Mouse (Mus musculus) layer of hippocampus, adult 2 months (tissue): Measurements from ENCODE around the gene Acap2. TPM values are rescaled to one million over a fixed set of nuclear protein-coding genes. Genes with fewer than 3 reads are reported as not detected.

Experiments used
- DNase-seq, 2 experiments: peaks; one replicate each; pipeline ENCODE4 v3.0.0; 2022; ENCODE audit warnings: low spot score in 2 of 2
- H3K27ac ChIP-seq: fragments of 200-600 bp; 2 replicates; pipeline ENCODE4 v1.8.1; 2022
- H3K4me3 ChIP-seq: fragments of 200-600 bp; 2 replicates; pipeline ENCODE4 v1.8.1; 2022; ENCODE audit warnings: mild to moderate bottlenecking
- CTCF ChIP-seq: fragments of 200-600 bp; conservative IDR thresholded peaks from 2 replicates; pipeline ENCODE4 v1.8.1; 2022; ENCODE audit warnings: antibody characterized with exemption, mild to moderate bottlenecking, moderate library complexity
- total RNA-seq, 2 experiments: library from RNA; stranded (reverse); gene quantifications; 2 replicates each; pipeline ENCODE4 v1.2.3; 2021

The Acap2 gene
- total RNA-seq, 2 experiments from 2014 or later = 140 to 148 TPM

GRCm38 (mm10) chr16:31148891-31149290 lies 52.2 kb downstream of the Acap2 start:
- Histone ChIP-seq H3K27ac (no peak overlapping the region), H3K4me3 (no peak overlapping the region)
- no peak for TF ChIP-seq CTCF
- DNase-seq = no peak

GRCm38 (mm10) chr16:31147766-31148165 lies 53.3 kb downstream of the Acap2 start:
- no peak overlapping the region for H3K4me3 ChIP-seq
- no peak overlapping the region for H3K27ac ChIP-seq
- DNase-seq = no peak
- no peak for TF ChIP-seq CTCF

- peak overlapping the region; percentile 79 for H3K27ac ChIP-seq
- no peak for TF ChIP-seq CTCF
- DNase-seq = no peak
Observed at GRCm38 (mm10) chr16:31141916-31142315, 59.1 kb downstream of the Acap2 start.

GRCm38 (mm10) chr16:31136616-31137253 lies 64.3 kb downstream of the Acap2 start:
- DNase-seq = no peak
- Histone ChIP-seq H3K27ac (peak overlapping the region; percentile 74), H3K4me3 (no peak overlapping the region)
- TF ChIP-seq CTCF = no peak

More at GRCm38 (mm10) chr16:31141916-31142315, 59.1 kb downstream of the Acap2 start:
- peak overlapping the region; percentile 2; the same call in 1 of the 2 replicates for H3K4me3 ChIP-seq

- TF ChIP-seq CTCF = no peak
- DNase-seq = no peak
- Histone ChIP-seq H3K4me3 (no peak overlapping the region), H3K27ac (peak overlapping the region; percentile 14; the same call in 1 of the 2 replicates)
Observed at GRCm38 (mm10) chr16:31135519-31135918, 65.5 kb downstream of the Acap2 start.

GRCm38 (mm10) chr16:31131531-31131930 lies 69.5 kb downstream of the Acap2 start:
- Histone ChIP-seq H3K27ac (no peak overlapping the region), H3K4me3 (no peak overlapping the region)
- no peak for DNase-seq
- TF ChIP-seq CTCF = no peak

GRCm38 (mm10) chr16:31128116-31128515 lies 72.9 kb downstream of the Acap2 start:
- H3K4me3 ChIP-seq = no peak overlapping the region
- peak in 1 of 2 experiments; percentile 39 for DNase-seq
- TF ChIP-seq CTCF = no peak
- H3K27ac ChIP-seq = peak overlapping the region; percentile 43

- Histone ChIP-seq H3K27ac (no peak overlapping the region), H3K4me3 (no peak overlapping the region)
- no peak for DNase-seq
- TF ChIP-seq CTCF = no peak
Observed at GRCm38 (mm10) chr16:31124991-31125390, 76.1 kb downstream of the Acap2 start.

GRCm38 (mm10) chr16:31121612-31122011 lies 79.4 kb downstream of the Acap2 start:
- Histone ChIP-seq H3K4me3 (no peak overlapping the region), H3K27ac (no peak overlapping the region)
- no peak for DNase-seq
- TF ChIP-seq CTCF = no peak

- H3K4me3 ChIP-seq = no peak overlapping the region
- TF ChIP-seq CTCF = no peak
- no peak for DNase-seq
- no peak overlapping the region for H3K27ac ChIP-seq
Observed at GRCm38 (mm10) chr16:31113596-31113995, 87.4 kb downstream of the Acap2 start.

- H3K27ac ChIP-seq = no peak overlapping the region
Observed at GRCm38 (mm10) chr16:31101352-31101751, 99.7 kb downstream of the Acap2 start.

GRCm38 (mm10) chr16:31099906-31100305 lies 101.1 kb downstream of the Acap2 start:
- no peak for DNase-seq
- H3K27ac ChIP-seq = no peak overlapping the region
- H3K4me3 ChIP-seq = no peak overlapping the region
- no peak for TF ChIP-seq CTCF

More at GRCm38 (mm10) chr16:31101352-31101751, 99.7 kb downstream of the Acap2 start:
- no peak for TF ChIP-seq CTCF
- no peak for DNase-seq
- no peak overlapping the region for H3K4me3 ChIP-seq

- Histone ChIP-seq H3K27ac (no peak overlapping the region; the same call in 1 of the 2 replicates), H3K4me3 (no peak overlapping the region)
- no peak for DNase-seq
- no peak for TF ChIP-seq CTCF
Observed at GRCm38 (mm10) chr16:31094036-31094435, 107.0 kb downstream of the Acap2 start.

GRCm38 (mm10) chr16:31093186-31093585 lies 107.9 kb downstream of the Acap2 start:
- H3K4me3 ChIP-seq = no peak overlapping the region
- DNase-seq = no peak
- TF ChIP-seq CTCF = no peak
- no peak overlapping the region for H3K27ac ChIP-seq

GRCm38 (mm10) chr16:31081891-31082290 lies 119.2 kb downstream of the Acap2 start:
- TF ChIP-seq CTCF = no peak
- no peak for DNase-seq
- no peak overlapping the region for H3K4me3 ChIP-seq
- H3K27ac ChIP-seq = no peak overlapping the region
